Mouse (Mus musculus): ENCODE data around the gene Pde4d. TPM values are rescaled to one million over a fixed set of nuclear protein-coding genes. Genes with fewer than 3 reads are reported as not detected.

Pde4d gene
- polyA plus RNA-seq (2012; fragmentation: generic; extraction: Trizol), result 15.1 TPM
- long read RNA-seq, experiment 1, partial matches to known transcripts, result 2 of 9 reads
- long read RNA-seq, experiment 1, other reads (novel, unspliced or antisense), result 4 of 9 reads
- long read RNA-seq, experiment 2, full-length matches to known transcripts, result 39 of 64 reads
- long read RNA-seq, experiment 2, partial matches to known transcripts, result 17 of 64 reads
- long read RNA-seq, experiment 2, other reads (novel, unspliced or antisense), result 8 of 64 reads

DNA sequence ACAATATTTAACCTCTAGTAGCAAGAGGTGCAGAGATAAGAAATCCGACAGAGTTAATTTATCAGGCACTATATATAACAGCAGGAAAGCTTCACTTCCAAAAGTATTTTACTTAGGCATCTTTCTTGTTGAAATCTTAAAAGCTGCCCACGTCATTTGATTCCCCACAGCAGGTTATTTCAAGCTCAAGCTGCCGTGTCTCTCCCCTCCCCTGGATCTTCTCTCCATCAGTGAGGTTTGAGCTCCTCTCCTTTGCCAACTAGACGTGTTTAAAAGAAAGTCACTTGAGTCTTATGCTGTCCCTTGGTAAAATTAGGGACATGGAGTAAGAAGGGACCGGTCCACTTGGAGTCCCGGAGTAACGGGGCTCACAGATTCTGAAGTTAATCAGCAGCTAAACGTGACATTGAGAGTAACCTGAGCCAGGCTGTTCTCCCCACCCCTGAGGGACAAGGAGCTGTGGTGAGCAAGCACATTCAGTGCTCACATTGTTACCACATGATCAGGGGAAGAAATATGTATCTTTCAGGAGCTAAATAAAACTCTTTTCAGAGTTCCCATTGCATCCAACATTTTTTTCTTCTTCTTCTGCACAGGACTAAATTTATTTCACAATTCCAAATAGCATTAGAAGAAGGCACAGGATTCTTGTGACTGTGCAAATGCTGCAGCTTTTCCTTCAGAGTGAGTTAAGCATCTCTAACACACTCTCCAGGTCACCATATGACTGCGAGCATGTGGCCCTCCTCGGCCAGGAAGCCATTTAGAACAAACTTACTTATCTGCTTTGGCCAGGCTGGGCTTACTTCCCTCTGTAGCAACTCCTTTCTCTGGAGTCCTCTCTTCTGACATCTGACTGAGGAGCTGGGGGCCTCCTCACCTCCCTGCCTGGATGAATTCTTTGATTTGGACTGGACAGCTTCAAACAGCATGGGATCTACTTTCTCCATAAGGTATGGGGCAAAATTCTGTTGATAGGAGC is at the start of gene Pde4d:
Pde4d (plus strand) TSS at position 833 of the 982 bp plus-strand sequence.
- Histone ChIP-seq H3K4me3 (ENCODE audit: insufficient read depth, poor library complexity, severe bottlenecking) (no peak within 1 kb of the TSS), H3K79me3 (ENCODE audit: low read depth) (no peaks in the 10 kb centered on the region), H3K79me2 (ENCODE audit: control insufficient read depth, insufficient read depth) (no peaks in the 10 kb centered on the region), H3K36me3 (ENCODE audit: control insufficient read depth, insufficient read depth) (no peaks in the 10 kb centered on the region), H3ac (ENCODE audit: control insufficient read depth, insufficient read length, low read depth) (no peak within 1 kb of the TSS), H3K27me3 (ENCODE audit: control insufficient read depth, insufficient read depth, insufficient read length) (no peaks in the 10 kb centered on the region)
- TF ChIP-seq MYOD1 (IDR thresholded peaks at IDR 0.05; ENCODE audit: control insufficient read depth, insufficient read length, low read depth) (no peak), CEBPB (IDR thresholded peaks at IDR 0.05; ENCODE audit: low read depth) (no peak), CTCF (IDR thresholded peaks at IDR 0.05; ENCODE audit: control insufficient read depth, insufficient read depth, insufficient read length) (no peak), USF1 (IDR thresholded peaks at IDR 0.05; ENCODE audit: low read depth) (no peak), FOSL1 (IDR thresholded peaks at IDR 0.05; ENCODE audit: insufficient read depth, low read length, poor library complexity, severe bottlenecking) (no peak), MAX (IDR thresholded peaks at IDR 0.05) (no peak), MYOG (IDR thresholded peaks at IDR 0.05; ENCODE audit: control insufficient read depth, extremely low read depth, insufficient read length) (no peak)

GRCm38 (mm10) chr13:108403197-108403596 is 46.6 kb upstream of the Pde4d start:
- TF ChIP-seq CTCF (IDR thresholded peaks at IDR 0.05; ENCODE audit: control insufficient read depth, insufficient read depth, insufficient read length) (no peak), CEBPB (IDR thresholded peaks at IDR 0.05; ENCODE audit: low read depth) (no peak), MYOG (IDR thresholded peaks at IDR 0.05; ENCODE audit: control insufficient read depth, extremely low read depth, insufficient read length) (no peak), MYOD1 (IDR thresholded peaks at IDR 0.05; ENCODE audit: control insufficient read depth, insufficient read length, low read depth) (no peak), USF1 (IDR thresholded peaks at IDR 0.05; ENCODE audit: low read depth) (no peak), FOSL1 (IDR thresholded peaks at IDR 0.05; ENCODE audit: insufficient read depth, low read length, poor library complexity, severe bottlenecking) (no peak), MAX (IDR thresholded peaks at IDR 0.05) (no peak)
- Histone ChIP-seq H3K27me3 (ENCODE audit: control insufficient read depth, insufficient read depth, insufficient read length) (no peaks in the 10 kb centered on the region), H3K4me3 (ENCODE audit: insufficient read depth, poor library complexity, severe bottlenecking) (no peak overlapping the region), H3ac (ENCODE audit: control insufficient read depth, insufficient read length, low read depth) (no peak overlapping the region), H3K79me3 (ENCODE audit: low read depth) (no peaks in the 10 kb centered on the region), H3K36me3 (ENCODE audit: control insufficient read depth, insufficient read depth) (peaks cover 6% of the 10 kb centered on the region), H3K79me2 (ENCODE audit: control insufficient read depth, insufficient read depth) (no peaks in the 10 kb centered on the region)

DNA sequence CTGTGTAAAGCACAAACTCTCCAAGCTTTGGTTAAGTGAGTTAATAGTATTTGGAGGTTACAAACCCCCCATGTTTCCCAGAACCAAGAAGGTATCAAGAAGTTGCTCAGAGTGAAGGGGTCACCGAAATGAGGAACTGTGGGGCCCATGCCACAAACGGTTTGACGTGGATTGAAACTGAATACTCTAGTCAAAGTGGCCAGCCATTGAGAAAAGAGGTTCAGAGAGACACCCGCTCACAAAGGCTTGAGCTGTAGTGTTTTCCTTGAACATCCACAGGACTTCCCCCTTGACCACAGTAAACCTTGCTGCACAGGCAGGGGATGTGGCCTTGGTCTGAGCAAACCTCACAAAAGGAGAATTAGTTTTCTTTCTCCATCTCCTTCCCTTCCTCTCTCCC is 45.4 kb upstream of the Pde4d start:
- Histone ChIP-seq H3K36me3 (ENCODE audit: control insufficient read depth, insufficient read depth) (peaks cover 6% of the 10 kb centered on the region), H3K4me3 (ENCODE audit: insufficient read depth, poor library complexity, severe bottlenecking) (no peak overlapping the region), H3K79me2 (ENCODE audit: control insufficient read depth, insufficient read depth) (no peaks in the 10 kb centered on the region), H3K79me3 (ENCODE audit: low read depth) (no peaks in the 10 kb centered on the region), H3K27me3 (ENCODE audit: control insufficient read depth, insufficient read depth, insufficient read length) (no peaks in the 10 kb centered on the region), H3ac (ENCODE audit: control insufficient read depth, insufficient read length, low read depth) (no peak overlapping the region)
- TF ChIP-seq USF1 (IDR thresholded peaks at IDR 0.05; ENCODE audit: low read depth) (no peak), MAX (IDR thresholded peaks at IDR 0.05) (no peak), MYOD1 (IDR thresholded peaks at IDR 0.05; ENCODE audit: control insufficient read depth, insufficient read length, low read depth) (no peak), MYOG (IDR thresholded peaks at IDR 0.05; ENCODE audit: control insufficient read depth, extremely low read depth, insufficient read length) (no peak), CTCF (IDR thresholded peaks at IDR 0.05; ENCODE audit: control insufficient read depth, insufficient read depth, insufficient read length) (no peak), CEBPB (IDR thresholded peaks at IDR 0.05; ENCODE audit: low read depth) (no peak), FOSL1 (IDR thresholded peaks at IDR 0.05; ENCODE audit: insufficient read depth, low read length, poor library complexity, severe bottlenecking) (no peak)

- Histone ChIP-seq H3K79me3 (ENCODE audit: low read depth) (no peaks in the 10 kb centered on the region), H3ac (ENCODE audit: control insufficient read depth, insufficient read length, low read depth) (no peak overlapping the region), H3K36me3 (ENCODE audit: control insufficient read depth, insufficient read depth) (no peaks in the 10 kb centered on the region), H3K79me2 (ENCODE audit: control insufficient read depth, insufficient read depth) (no peaks in the 10 kb centered on the region), H3K4me3 (ENCODE audit: insufficient read depth, poor library complexity, severe bottlenecking) (no peak overlapping the region), H3K27me3 (ENCODE audit: control insufficient read depth, insufficient read depth, insufficient read length) (no peaks in the 10 kb centered on the region)
- no peak for TF ChIP-seq CTCF (IDR thresholded peaks at IDR 0.05; ENCODE audit: control insufficient read depth, insufficient read depth, insufficient read length)
- no peak for TF ChIP-seq MYOG (IDR thresholded peaks at IDR 0.05; ENCODE audit: control insufficient read depth, extremely low read depth, insufficient read length)
- no peak for TF ChIP-seq FOSL1 (IDR thresholded peaks at IDR 0.05; ENCODE audit: insufficient read depth, low read length, poor library complexity, severe bottlenecking)
Measured at GRCm38 (mm10) chr13:108415464-108415863, 34.3 kb upstream of the Pde4d start.

DNA sequence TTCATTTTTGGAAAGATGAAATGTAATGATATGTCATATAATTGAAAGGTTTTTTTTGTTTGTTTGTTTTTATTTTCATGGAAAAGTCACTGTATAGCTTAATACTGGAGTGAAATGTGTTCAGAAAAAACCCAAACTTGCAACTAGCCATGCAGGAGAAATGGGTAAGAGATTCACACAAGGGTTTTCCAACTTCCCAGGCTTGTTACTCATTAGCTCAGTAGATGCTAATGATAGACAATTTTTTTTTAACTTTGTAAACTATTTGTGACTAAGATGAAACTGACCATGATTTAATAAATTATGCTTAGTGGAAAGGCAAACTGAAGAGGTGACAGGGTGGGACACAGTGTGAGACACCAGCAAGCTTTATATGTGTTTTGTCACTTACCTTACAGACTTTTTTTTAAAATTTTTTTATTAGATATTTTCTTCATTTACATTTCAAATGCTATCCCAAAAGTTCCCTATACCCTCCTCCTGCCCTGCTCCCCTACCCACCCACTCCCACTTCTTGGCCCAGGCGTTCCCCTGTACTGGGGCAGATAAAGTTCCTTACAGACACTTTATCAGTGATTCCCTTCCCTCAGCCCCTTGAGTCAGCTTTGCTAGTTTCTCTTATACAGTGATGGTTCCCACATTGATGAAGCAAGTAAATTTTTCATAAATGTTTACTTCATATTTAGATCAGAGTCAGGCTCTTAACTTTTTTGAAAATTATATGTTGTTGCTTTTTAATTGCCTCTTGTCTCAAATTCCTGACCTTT is 30.8 kb upstream of the Pde4d start:
- Histone ChIP-seq H3K4me3 (ENCODE audit: insufficient read depth, poor library complexity, severe bottlenecking) (no peak overlapping the region), H3K36me3 (ENCODE audit: control insufficient read depth, insufficient read depth) (no peaks in the 10 kb centered on the region), H3K27me3 (ENCODE audit: control insufficient read depth, insufficient read depth, insufficient read length) (no peaks in the 10 kb centered on the region), H3ac (ENCODE audit: control insufficient read depth, insufficient read length, low read depth) (no peak overlapping the region), H3K79me2 (ENCODE audit: control insufficient read depth, insufficient read depth) (no peaks in the 10 kb centered on the region), H3K79me3 (ENCODE audit: low read depth) (no peaks in the 10 kb centered on the region)
- TF ChIP-seq CTCF (IDR thresholded peaks at IDR 0.05; ENCODE audit: control insufficient read depth, insufficient read depth, insufficient read length) (no peak), FOSL1 (IDR thresholded peaks at IDR 0.05; ENCODE audit: insufficient read depth, low read length, poor library complexity, severe bottlenecking) (no peak), CEBPB (IDR thresholded peaks at IDR 0.05; ENCODE audit: low read depth) (no peak), MAX (IDR thresholded peaks at IDR 0.05) (no peak), MYOD1 (IDR thresholded peaks at IDR 0.05; ENCODE audit: control insufficient read depth, insufficient read length, low read depth) (no peak), USF1 (IDR thresholded peaks at IDR 0.05; ENCODE audit: low read depth) (no peak), MYOG (IDR thresholded peaks at IDR 0.05; ENCODE audit: control insufficient read depth, extremely low read depth, insufficient read length) (no peak)
